Mouse (Mus musculus): Measurements from ENCODE around the gene Twist2. TPM values are rescaled to one million over a fixed set of nuclear protein-coding genes. Genes with fewer than 3 reads are reported as not detected.

Twist2 gene
- polyA plus RNA-seq, 1 experiment from 2014 or later = 4.4 TPM

DNA sequence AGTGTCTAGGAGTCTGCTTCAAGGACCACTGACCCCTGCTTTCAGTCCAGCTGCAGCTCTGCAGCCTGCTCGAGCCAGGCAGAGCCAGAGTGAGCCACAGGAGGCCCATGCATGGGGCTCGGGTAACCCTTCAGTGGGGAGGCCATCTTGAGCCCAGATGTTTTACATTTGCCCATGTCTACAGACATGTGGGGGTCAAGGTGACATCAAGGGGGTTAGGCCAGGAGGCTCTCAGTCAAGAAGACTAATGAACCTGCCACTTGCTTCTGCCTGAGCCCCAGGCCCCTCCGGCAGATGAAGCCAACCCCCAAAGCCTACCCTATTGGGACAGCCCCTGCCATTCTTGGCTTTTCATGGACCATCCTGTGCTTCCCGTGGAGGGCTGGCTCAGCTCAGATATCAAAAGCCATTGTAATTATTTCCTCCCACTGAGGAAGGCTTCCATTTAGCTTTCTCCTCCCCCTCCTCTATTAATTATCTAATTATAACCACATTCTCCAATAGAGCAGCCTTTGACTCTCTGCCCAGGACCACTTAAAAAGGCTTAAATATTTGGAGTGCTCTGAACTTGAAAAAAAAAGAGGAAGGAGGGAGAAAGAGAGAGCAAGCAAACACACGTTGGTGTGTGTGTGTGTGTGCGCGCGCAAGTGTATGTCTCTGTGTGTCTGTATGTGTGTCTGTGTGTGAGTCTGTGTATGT, 43.6 kb downstream of the Twist2 start:
- ATAC-seq (replicated peaks; ENCODE audit: low FRiP score, low read depth) = no peak
- Histone ChIP-seq H3K36me3 (ENCODE audit: insufficient read depth, low read length) (no peaks in the 10 kb centered on the region), H3K4me1 (replicated peaks; ENCODE audit: insufficient read depth, low read length) (0 out of 2 replicates have a peak, but pooled peaks cover 4% of the 10 kb centered on the region), H3K4me3 (replicated peaks; ENCODE audit: low read depth, low read length) (no peak overlapping the region), H3K4me2 (ENCODE audit: low read length) (no peak overlapping the region), H3K27ac (no peak overlapping the region), H3K27me3 (ENCODE audit: insufficient read depth, low read length) (no peaks in the 10 kb centered on the region), H3K9me3 (replicated peaks; ENCODE audit: low read length) (no peaks in the 10 kb centered on the region), H3K9ac (ENCODE audit: low read depth, low read length) (0 out of 2 replicates have a peak overlapping the region, but pooled peaks have one; percentile 20)
- DNase-seq (ENCODE audit: low spot score) = peak; percentile 50
- no peak for TF ChIP-seq CTCF (IDR thresholded peaks at IDR 0.05; ENCODE audit: low read depth)
- 38% methylated on average over 8 of the region's 8 CpGs for WGBS

DNA sequence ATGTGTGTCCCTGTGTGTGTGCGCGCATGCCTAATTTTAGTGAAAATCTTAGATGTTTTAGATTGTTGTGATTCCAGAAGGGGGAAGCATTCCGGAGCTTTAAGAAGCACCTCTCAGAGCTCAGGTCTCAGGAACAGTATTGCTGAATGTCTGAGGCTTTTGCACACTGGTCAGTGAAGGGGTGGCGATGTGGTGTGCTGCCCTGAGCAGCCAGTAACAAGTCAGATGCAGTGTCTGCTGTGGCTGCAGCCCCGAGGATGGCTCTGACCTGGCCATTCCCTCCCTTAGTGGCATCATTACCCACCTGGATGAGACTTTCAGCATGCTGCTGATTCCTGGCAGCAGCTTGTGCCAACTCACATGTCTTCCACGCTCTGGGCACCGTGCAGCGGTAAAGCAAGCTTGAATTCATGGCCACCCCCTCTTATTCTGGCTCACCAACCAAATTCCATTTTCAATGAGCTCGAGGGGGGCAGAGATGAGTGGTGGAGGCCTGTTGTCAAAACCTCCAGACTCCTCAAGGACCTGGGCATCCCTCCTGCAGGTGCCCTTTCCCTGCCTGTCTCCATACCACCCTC, 44.2 kb downstream of the Twist2 start:
- ATAC-seq (replicated peaks; ENCODE audit: low FRiP score, low read depth) = no peak

DNA sequence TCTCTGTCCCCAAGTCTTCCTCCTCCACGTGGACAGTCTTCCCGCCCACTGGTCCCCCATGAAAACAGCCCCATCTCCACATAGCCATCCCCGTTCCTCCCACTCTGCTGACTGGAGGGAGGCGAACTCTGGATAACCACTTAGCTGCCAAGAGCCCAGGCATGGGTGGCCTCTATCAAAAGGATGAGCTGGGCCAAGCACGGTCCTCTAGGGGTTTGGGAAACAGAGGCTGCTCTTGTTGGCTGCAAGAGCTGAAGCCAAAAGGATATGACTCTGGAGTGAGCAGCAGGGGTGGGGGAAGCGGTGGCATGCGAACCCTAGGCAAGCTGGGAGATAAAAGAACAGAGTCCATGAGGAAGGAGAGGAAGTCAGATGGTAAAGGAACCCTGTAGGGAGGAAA, 50.0 kb downstream of the Twist2 start:
- H3K9me3 ChIP-seq (replicated peaks; ENCODE audit: low read length) = no peaks in the 10 kb centered on the region
- no peak overlapping the region for H3K4me3 ChIP-seq (replicated peaks; ENCODE audit: low read depth, low read length)
- H3K27me3 ChIP-seq (ENCODE audit: insufficient read depth, low read length) = no peaks in the 10 kb centered on the region
- H3K27ac ChIP-seq = peak overlapping the region; percentile 31; the same call in 1 of the 2 replicates
- H3K36me3 ChIP-seq (ENCODE audit: insufficient read depth, low read length) = no peaks in the 10 kb centered on the region
- ATAC-seq (replicated peaks; ENCODE audit: low FRiP score, low read depth) (no peak), DNase-seq (ENCODE audit: low spot score) (no peak)
- no peak overlapping the region for H3K9ac ChIP-seq (ENCODE audit: low read depth, low read length)
- no peak overlapping the region for H3K4me2 ChIP-seq (ENCODE audit: low read length)
- 69% methylated on average over 7 of the region's 7 CpGs for WGBS
- no peak for TF ChIP-seq CTCF (IDR thresholded peaks at IDR 0.05; ENCODE audit: low read depth)
- H3K4me1 ChIP-seq (replicated peaks; ENCODE audit: insufficient read depth, low read length) = no peaks in the 10 kb centered on the region

More for the DNA sequence above, 44.2 kb downstream of the Twist2 start:
- no peak overlapping the region for H3K4me3 ChIP-seq (replicated peaks; ENCODE audit: low read depth, low read length)
- no peak for TF ChIP-seq CTCF (IDR thresholded peaks at IDR 0.05; ENCODE audit: low read depth)
- no peak overlapping the region for H3K4me2 ChIP-seq (ENCODE audit: low read length)
- H3K4me1 ChIP-seq (replicated peaks; ENCODE audit: insufficient read depth, low read length) = 0 out of 2 replicates have a peak, but pooled peaks cover 4% of the 10 kb centered on the region
- no peaks in the 10 kb centered on the region for H3K27me3 ChIP-seq (ENCODE audit: insufficient read depth, low read length)
- H3K36me3 ChIP-seq (ENCODE audit: insufficient read depth, low read length) = no peaks in the 10 kb centered on the region
- H3K9me3 ChIP-seq (replicated peaks; ENCODE audit: low read length) = no peaks in the 10 kb centered on the region
- no peak overlapping the region for H3K27ac ChIP-seq
- no peak for DNase-seq (ENCODE audit: low spot score)
- WGBS = 75% methylated on average over 9 of the region's 9 CpGs
- H3K9ac ChIP-seq (ENCODE audit: low read depth, low read length) = 0 out of 2 replicates have a peak overlapping the region, but pooled peaks have one; percentile 20

DNA sequence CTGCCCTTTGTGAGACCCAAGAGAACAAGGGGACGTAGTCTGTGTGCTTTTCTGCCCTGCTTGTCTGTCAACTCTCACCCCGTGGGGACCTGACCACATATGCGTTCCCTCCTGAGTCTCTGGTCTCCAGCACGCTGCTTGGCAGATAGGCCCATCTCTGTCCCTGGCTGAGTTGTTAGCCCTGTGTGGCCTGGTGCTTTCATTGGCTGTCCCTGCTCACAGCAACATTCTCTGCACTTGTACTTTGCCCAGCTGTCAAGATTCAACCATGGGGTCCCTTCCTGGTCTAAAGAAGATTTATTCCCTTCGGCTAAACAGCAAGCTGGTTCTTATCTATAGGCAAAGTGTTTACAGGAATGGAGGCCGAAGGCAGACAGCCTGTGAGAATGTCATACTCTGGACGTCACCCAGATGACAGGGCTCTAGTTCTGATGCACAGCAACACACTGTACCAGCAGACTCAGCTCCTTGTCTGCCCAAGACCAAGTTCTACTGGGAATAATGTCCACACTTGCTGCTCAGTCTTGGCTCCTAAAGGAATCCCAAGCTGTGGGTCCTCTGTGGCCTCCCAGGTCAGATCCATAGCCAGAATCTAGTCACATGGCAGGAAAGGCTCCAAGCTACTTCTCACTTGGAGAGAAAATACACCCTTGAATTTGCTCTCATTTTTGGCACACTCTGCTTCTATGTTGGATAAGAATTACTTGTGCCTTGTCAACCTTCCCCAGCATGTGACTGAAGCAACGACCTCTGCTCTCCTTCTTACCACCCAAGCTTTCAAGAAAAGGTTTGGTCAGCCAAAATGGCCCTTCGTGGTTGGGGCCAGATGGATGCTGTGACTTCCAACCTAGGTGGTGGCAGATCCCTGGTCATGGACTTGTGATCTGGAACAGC, 55.8 kb downstream of the Twist2 start:
- Histone ChIP-seq H3K4me2 (ENCODE audit: low read length) (no peak overlapping the region), H3K4me1 (replicated peaks; ENCODE audit: insufficient read depth, low read length) (0 out of 2 replicates have a peak, but pooled peaks cover 9% of the 10 kb centered on the region), H3K36me3 (ENCODE audit: insufficient read depth, low read length) (no peaks in the 10 kb centered on the region), H3K27ac (no peak overlapping the region), H3K27me3 (ENCODE audit: insufficient read depth, low read length) (no peaks in the 10 kb centered on the region), H3K9ac (ENCODE audit: low read depth, low read length) (no peak overlapping the region), H3K4me3 (replicated peaks; ENCODE audit: low read depth, low read length) (no peak overlapping the region), H3K9me3 (replicated peaks; ENCODE audit: low read length) (no peaks in the 10 kb centered on the region)
- ATAC-seq (replicated peaks; ENCODE audit: low FRiP score, low read depth) (no peak), DNase-seq (ENCODE audit: low spot score) (peak; percentile 50)
- WGBS = 54% methylated on average over 9 of the region's 9 CpGs
- TF ChIP-seq CTCF (IDR thresholded peaks at IDR 0.05; ENCODE audit: low read depth) = no peak

DNA sequence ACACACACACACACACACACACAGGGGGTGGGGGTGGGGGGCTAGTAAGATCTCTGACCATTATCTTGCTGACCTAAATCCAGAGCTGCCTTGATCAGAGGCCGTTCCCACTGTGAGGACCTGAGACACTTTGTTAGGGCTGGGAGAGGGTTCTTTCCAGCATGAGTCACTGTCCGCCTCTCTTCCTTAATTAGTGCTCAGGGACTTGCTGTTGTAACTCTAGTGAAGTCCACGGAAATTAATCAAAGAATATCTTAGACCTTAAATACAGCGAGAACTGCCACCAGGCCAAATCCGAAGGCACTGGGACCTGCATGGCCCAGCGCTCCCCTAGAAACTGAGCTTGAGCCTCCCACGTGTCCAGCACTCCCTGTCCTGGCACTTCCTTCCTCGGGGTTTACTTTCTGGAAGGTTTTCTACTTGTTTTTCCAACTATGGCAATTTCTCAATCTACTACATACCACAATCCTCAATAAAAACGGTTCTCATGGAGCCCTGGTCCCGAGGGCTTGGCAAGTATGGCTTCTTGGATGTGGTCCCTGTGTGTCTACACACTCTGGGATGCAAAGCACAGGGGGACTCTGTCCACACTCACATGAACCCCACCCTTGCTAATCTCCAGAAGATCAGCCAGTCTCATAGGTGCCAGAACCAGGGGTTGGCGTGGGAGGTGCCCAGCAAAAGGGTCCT, 57.0 kb downstream of the Twist2 start:
- 48% methylated on average over 11 of the region's 11 CpGs for WGBS
- ATAC-seq (replicated peaks; ENCODE audit: low FRiP score, low read depth) = no peak

More for the DNA sequence above, 57.0 kb downstream of the Twist2 start:
- Histone ChIP-seq H3K4me2 (ENCODE audit: low read length) (no peak overlapping the region), H3K36me3 (ENCODE audit: insufficient read depth, low read length) (no peaks in the 10 kb centered on the region), H3K4me1 (replicated peaks; ENCODE audit: insufficient read depth, low read length) (0 out of 2 replicates have a peak, but pooled peaks cover 9% of the 10 kb centered on the region), H3K9me3 (replicated peaks; ENCODE audit: low read length) (no peaks in the 10 kb centered on the region), H3K9ac (ENCODE audit: low read depth, low read length) (no peak overlapping the region), H3K27me3 (ENCODE audit: insufficient read depth, low read length) (no peaks in the 10 kb centered on the region), H3K4me3 (replicated peaks; ENCODE audit: low read depth, low read length) (no peak overlapping the region), H3K27ac (no peak overlapping the region)
- DNase-seq (ENCODE audit: low spot score) = no peak
- TF ChIP-seq CTCF (IDR thresholded peaks at IDR 0.05; ENCODE audit: low read depth) = no peak

Data from kidney, postnatal 0 days (tissue).